Mouse (Mus musculus) liver, postnatal 0 days (tissue): ENCODE data around the gene Ptpra.

ENCODE experiments used
- CTCF ChIP-seq: sonication (generic); IDR thresholded peaks from 2 replicates; pipeline ENCODE4 v1.5.1; 2016; ENCODE audit warnings: antibody characterized with exemption, low read depth
- EP300 ChIP-seq: IDR thresholded peaks from 2 replicates; pipeline ENCODE4 v1.6.1; 2016; ENCODE audit warnings: antibody characterized with exemption, low read depth, mild to moderate bottlenecking

- TF ChIP-seq CTCF (no peak), EP300 (no peak)
Measured at GRCm38 (mm10) chr2:130432157-130432556, 17.9 kb upstream of the Ptpra start.
